Mouse (Mus musculus) hindbrain, embryonic 11.5 days (tissue): ENCODE data around the gene Hnrnpk. TPM values are rescaled to one million over a fixed set of nuclear protein-coding genes. Genes with fewer than 3 reads are reported as not detected.
"Not testable (repeated sequence)": the region's sequence is repeated elsewhere in the genome, so short reads cannot be mapped to it uniquely, and the experiment has no call there.

Experiments used
- ATAC-seq: fragments of 200-750 bp; cut with Nextera tagmentation; 2 replicates; pipeline ENCODE4 v1.8.0; 2017; ENCODE audit warnings: mild to moderate bottlenecking, moderate TSS enrichment, moderate library complexity; ENCODE audit not compliant: low FRiP score
- DNase-seq: peaks from one replicate; pipeline ENCODE4 v3.0.0-alpha.2; 2015; ENCODE audit warnings: low spot score
- H3K27ac ChIP-seq: fragments of 300-500 bp; sonication (generic); 2 replicates; pipeline ENCODE4 v1.5.1; 2014; ENCODE audit warnings: mild to moderate bottlenecking, low read depth, low read length
- H3K27me3 ChIP-seq: fragments of 300-500 bp; sonication (generic); 2 replicates; pipeline ENCODE4 v1.6.1; 2014; ENCODE audit warnings: mild to moderate bottlenecking, low read length, moderate library complexity, mixed read lengths; ENCODE audit not compliant: control insufficient read depth, insufficient read depth
- H3K36me3 ChIP-seq: fragments of 300-500 bp; sonication (generic); 2 replicates; pipeline ENCODE4 v1.6.1; 2014; ENCODE audit warnings: mild to moderate bottlenecking, low read length, moderate library complexity, mixed read lengths; ENCODE audit not compliant: control insufficient read depth, insufficient read depth
- H3K4me1 ChIP-seq: fragments of 300-500 bp; sonication (generic); replicated peaks from 2 replicates; pipeline ENCODE4 v1.6.1; 2014; ENCODE audit warnings: low read length, mixed read lengths; ENCODE audit not compliant: control insufficient read depth, insufficient read depth
- H3K4me2 ChIP-seq: fragments of 300-500 bp; sonication (generic); replicated peaks from 2 replicates; pipeline ENCODE4 v1.6.1; 2014; ENCODE audit warnings: mild to moderate bottlenecking, low read depth, low read length
- H3K4me3 ChIP-seq: fragments of 300-500 bp; sonication (generic); 2 replicates; pipeline ENCODE4 v1.5.1; 2014; ENCODE audit warnings: low read depth, low read length
- H3K9ac ChIP-seq: fragments of 300-500 bp; sonication (generic); 2 replicates; pipeline ENCODE4 v1.6.1; 2014; ENCODE audit warnings: low read depth, low read length
- H3K9me3 ChIP-seq: fragments of 300-500 bp; sonication (generic); 2 replicates; pipeline ENCODE4 v1.6.1; 2016; ENCODE audit warnings: low read length; ENCODE audit not compliant: control insufficient read depth
- WGBS: fragments of 180-500 bp; shearing (Covaris S2); extraction: QIAGEN DNeasy Blood & Tissue Kit; methylation state at CpG from one replicate; pipeline ENCODE4 v1.1.7; 2014; 5-methylcytosine and 5-hydroxymethylcytosine counted together
- polyA plus RNA-seq: library from polyadenylated mRNA; unstranded; fragments of >200 nt; fragmentation: Nextera tagmentation; extraction: Ambion mirVana; gene quantifications from 2 replicates; pipeline ENCODE4 v1.2.1, GENCODE M21; 2014

Gene Hnrnpk
- polyA plus RNA-seq, 1 experiment from 2014 or later: 2,191 TPM

- H3K27ac ChIP-seq: peak overlapping the region; percentile 98
- peak; percentile 84 for DNase-seq
- no peaks in the 10 kb centered on the region for H3K27me3 ChIP-seq
- peak overlapping the region; percentile 100 for H3K9ac ChIP-seq
- H3K4me3 ChIP-seq: peak overlapping the region; percentile 82
- no peaks in the 10 kb centered on the region for H3K4me1 ChIP-seq
- under 1% methylated on average over 42 of the region's 100 CpGs for WGBS
- H3K36me3 ChIP-seq: peaks cover 4% of the 10 kb centered on the region
- peak; percentile 66 for ATAC-seq
- H3K9me3 ChIP-seq: no peaks in the 10 kb centered on the region
- peak overlapping the region; percentile 64 for H3K4me2 ChIP-seq
Measured at GRCm38 (mm10) chr13:58401135-58402002, 1.8 kb downstream of the Hnrnpk start.

GRCm38 (mm10) chr13:58400576-58400975 lies 2.6 kb downstream of the Hnrnpk start:
- WGBS: 1% methylated on average over 11 of the region's 11 CpGs
- H3K9me3 ChIP-seq: no peaks in the 10 kb centered on the region
- H3K4me2 ChIP-seq: peak overlapping the region; percentile 64
- peak overlapping the region; percentile 100 for H3K9ac ChIP-seq
- no peaks in the 10 kb centered on the region for H3K27me3 ChIP-seq
- DNase-seq (peak; percentile 46), ATAC-seq (no peak)
- H3K27ac ChIP-seq: no peak overlapping the region
- H3K36me3 ChIP-seq: peaks cover 8% of the 10 kb centered on the region
- peak overlapping the region; percentile 82 for H3K4me3 ChIP-seq
- no peaks in the 10 kb centered on the region for H3K4me1 ChIP-seq

GRCm38 (mm10) chr13:58397651-58398050 lies 5.5 kb downstream of the Hnrnpk start:
- peaks cover 14% of the 10 kb centered on the region for H3K36me3 ChIP-seq
- no peak for DNase-seq
- no peak overlapping the region for H3K27ac ChIP-seq
- no peak overlapping the region for H3K9ac ChIP-seq
- H3K4me2 ChIP-seq: no peak overlapping the region
- no peak overlapping the region for H3K4me3 ChIP-seq
- H3K4me1 ChIP-seq: no peaks in the 10 kb centered on the region
- H3K27me3 ChIP-seq: no peaks in the 10 kb centered on the region
- H3K9me3 ChIP-seq: no peaks in the 10 kb centered on the region
- 93% methylated on average over 13 of the region's 13 CpGs for WGBS
- no peak for ATAC-seq

GRCm38 (mm10) chr13:58394392-58394791 lies 8.8 kb downstream of the Hnrnpk start:
- not testable (repeated sequence) for H3K27me3 ChIP-seq, H3K4me1 ChIP-seq, ATAC-seq, H3K4me3 ChIP-seq, H3K4me2 ChIP-seq, H3K9me3 ChIP-seq, H3K9ac ChIP-seq, DNase-seq, H3K27ac ChIP-seq
- whole genome bisulfite sequencing: 87% methylated on average over 11 of the region's 11 CpGs
- peaks cover 16% of the 10 kb centered on the region for H3K36me3 ChIP-seq

- Histone ChIP-seq H3K4me1 (no peaks in the 10 kb centered on the region), H3K9me3 (no peaks in the 10 kb centered on the region), H3K36me3 (peaks cover 4% of the 10 kb centered on the region; the same call in 1 of the 2 replicates), H3K4me3 (no peak overlapping the region), H3K27me3 (no peaks in the 10 kb centered on the region), H3K27ac (no peak overlapping the region), H3K4me2 (no peak overlapping the region), H3K9ac (no peak overlapping the region)
- no peak for ATAC-seq
- no peak for DNase-seq
- WGBS: 76% methylated on average over 2 of the region's 2 CpGs
Measured at GRCm38 (mm10) chr13:58389324-58389951, 13.7 kb downstream of the Hnrnpk start.

GRCm38 (mm10) chr13:58388379-58388778 lies 14.8 kb downstream of the Hnrnpk start:
- no peak for DNase-seq
- Histone ChIP-seq H3K9me3 (no peaks in the 10 kb centered on the region), H3K4me1 (no peaks in the 10 kb centered on the region), H3K36me3 (0 out of 2 replicates have a peak, but pooled peaks cover 4% of the 10 kb centered on the region), H3K27me3 (no peaks in the 10 kb centered on the region), H3K4me2 (no peak overlapping the region), H3K27ac (no peak overlapping the region), H3K4me3 (no peak overlapping the region), H3K9ac (no peak overlapping the region)
- 53% methylated on average over 3 of the region's 3 CpGs for WGBS
- ATAC-seq: peak; percentile 1; the same call in 1 of the 2 replicates

- Histone ChIP-seq H3K36me3 (0 out of 2 replicates have a peak, but pooled peaks cover 2% of the 10 kb centered on the region), H3K4me1 (no peaks in the 10 kb centered on the region), H3K9me3 (no peaks in the 10 kb centered on the region), H3K27me3 (no peaks in the 10 kb centered on the region), H3K9ac (no peak overlapping the region), H3K4me3 (no peak overlapping the region), H3K27ac (no peak overlapping the region), H3K4me2 (no peak overlapping the region)
- 20% methylated on average over 7 of the region's 7 CpGs for WGBS
- peak; percentile 6; the same call in 1 of the 2 replicates for ATAC-seq
- peak; percentile 83 for DNase-seq
Measured at GRCm38 (mm10) chr13:58387948-58388347, 15.2 kb downstream of the Hnrnpk start.

- Histone ChIP-seq H3K4me3 (peak overlapping the region; percentile 67), H3K36me3 (peaks cover 18% of the 10 kb centered on the region), H3K4me2 (peak overlapping the region; percentile 86), H3K27me3 (no peaks in the 10 kb centered on the region), H3K9ac (peak overlapping the region; percentile 80; the same call in 1 of the 2 replicates), H3K27ac (no peak overlapping the region), H3K4me1 (no peaks in the 10 kb centered on the region), H3K9me3 (peaks cover 3% of the 10 kb centered on the region)
- 89% methylated on average over 7 of the region's 7 CpGs for WGBS
- ATAC-seq (no peak; the same call in 1 of the 2 replicates), DNase-seq (no peak)
Measured at GRCm38 (mm10) chr13:58385547-58385920, 17.6 kb downstream of the Hnrnpk start.
